Mouse (Mus musculus) spleen, adult 12 weeks (tissue): ENCODE measurements around the gene Cblb.

Experiments used
- DNase-seq: peaks from one replicate; pipeline ENCODE4 v3.0.0; 2022; ENCODE audit warnings: low spot score

Cblb gene

DNA sequence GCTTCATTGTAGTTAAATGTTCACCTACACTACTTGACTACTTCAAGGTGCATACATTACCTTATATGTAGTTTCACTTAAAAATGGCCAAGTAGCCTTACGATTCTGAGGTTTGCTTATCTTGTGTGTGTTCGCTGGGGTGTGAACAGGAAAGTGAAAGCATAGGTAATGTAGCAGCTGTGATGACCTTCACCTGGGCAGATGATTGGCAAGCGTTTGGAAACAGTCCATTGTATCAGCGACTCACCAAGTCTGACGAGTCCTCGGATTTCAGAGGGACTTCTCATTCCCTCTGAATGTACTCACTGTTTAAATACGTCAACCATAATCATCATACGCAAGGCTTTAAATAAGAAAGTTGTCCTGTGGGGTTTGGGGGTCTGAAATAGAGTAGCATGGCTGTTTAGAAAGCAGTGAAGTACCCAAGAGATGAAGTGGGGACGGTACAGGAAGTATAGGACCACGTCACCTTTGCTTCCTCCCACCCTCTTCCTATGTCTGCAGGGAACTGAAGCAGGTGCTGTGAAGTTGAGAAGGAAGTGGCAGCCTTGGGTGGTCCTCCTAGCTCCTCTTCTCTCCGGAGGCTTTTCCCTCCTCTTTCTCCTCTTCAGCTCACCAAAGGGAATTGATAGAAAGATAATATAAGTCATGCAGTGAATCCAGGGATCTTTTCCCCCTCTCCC, 101.9 kb downstream of the Cblb start:
- no peak for DNase-seq

- DNase-seq, result no peak
Observed at GRCm38 (mm10) chr16:52134631-52135227, 103.7 kb downstream of the Cblb start.

GRCm38 (mm10) chr16:52135689-52136390, 104.8 kb downstream of the Cblb start:
- no peak for DNase-seq

DNA sequence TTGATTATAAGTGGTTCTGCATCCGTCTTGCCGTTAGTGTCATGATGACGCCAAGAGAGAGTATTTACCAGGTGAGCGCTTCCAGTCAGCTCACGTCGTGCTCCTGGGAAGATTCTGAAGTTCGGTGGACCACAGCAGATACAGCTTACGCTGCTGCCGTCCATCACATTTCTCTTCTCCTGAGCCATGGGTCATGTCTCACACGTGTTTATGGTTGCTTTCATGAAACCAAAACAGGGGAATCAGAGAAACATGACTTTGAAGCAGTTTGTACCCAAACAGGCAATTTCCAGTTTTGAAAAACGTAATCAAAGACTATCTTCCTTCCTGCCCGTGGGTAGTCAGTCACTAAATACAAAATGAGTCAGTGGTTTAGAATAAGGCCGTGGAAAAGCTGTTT, 112.1 kb downstream of the Cblb start:
- DNase-seq, result no peak

GRCm38 (mm10) chr16:52143818-52144217, 112.8 kb downstream of the Cblb start:
- no peak for DNase-seq

- DNase-seq, result no peak
Observed at GRCm38 (mm10) chr16:52144792-52145191, 113.8 kb downstream of the Cblb start.

- DNase-seq, result no peak
Observed at GRCm38 (mm10) chr16:52145552-52145951, 114.5 kb downstream of the Cblb start.

DNA sequence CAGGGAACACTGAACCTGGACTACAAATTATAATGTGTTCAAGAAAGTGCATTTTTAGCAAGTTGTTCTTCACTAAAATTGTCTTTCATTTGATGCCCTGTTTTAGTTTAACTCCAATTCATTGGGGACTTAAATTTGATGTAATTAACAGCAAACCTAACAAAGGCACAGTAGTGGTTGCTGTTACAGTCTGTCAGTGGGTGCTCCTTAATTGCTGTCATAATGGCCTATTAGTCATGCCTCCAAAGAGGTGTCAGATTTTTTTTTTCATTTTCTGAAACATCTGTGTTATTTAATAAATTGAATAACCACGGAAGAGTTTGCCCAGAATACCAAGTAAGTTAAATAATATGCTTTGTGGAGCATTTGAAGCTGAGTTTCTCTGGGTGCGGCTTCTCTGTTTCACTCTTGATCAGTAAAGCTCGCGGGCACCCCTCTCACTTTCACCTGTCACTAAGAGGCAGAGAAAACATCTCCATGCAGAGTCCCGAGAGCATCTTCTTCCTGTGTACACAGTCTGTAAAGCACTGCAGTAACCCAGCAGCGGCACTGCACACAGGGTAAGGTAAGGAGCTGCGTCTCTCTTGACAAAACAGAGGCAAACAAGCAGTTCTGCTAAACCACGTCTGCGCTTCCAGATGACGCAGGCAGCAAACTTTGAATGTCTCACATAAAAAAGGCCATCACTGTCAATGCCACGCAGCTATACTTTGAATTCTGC, 116.1 kb downstream of the Cblb start:
- peak; percentile 34 for DNase-seq

DNA sequence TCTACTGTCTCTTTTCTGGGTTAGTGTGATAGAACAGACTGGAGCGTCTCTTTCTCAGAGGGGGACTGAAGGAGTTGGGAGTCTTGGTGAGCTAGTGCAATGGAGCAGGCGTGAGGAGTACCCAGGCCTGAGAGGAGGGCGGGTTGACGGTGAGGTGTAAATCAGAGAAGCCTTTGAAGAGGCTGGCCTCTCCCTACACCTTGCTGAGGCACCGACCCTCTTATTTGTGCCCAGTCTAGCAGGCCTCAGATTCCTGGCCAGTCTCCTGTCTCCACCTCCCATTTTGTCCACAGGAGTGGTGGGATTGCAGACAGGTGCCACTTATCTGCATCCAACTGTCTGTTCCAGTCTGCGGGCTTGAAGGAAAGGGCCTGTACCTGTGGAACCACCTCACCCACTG, 117.0 kb downstream of the Cblb start:
- DNase-seq, result no peak

GRCm38 (mm10) chr16:52149135-52149769, 118.2 kb downstream of the Cblb start:
- no peak for DNase-seq

GRCm38 (mm10) chr16:52155030-52155696, 124.1 kb downstream of the Cblb start:
- no peak for DNase-seq

DNA sequence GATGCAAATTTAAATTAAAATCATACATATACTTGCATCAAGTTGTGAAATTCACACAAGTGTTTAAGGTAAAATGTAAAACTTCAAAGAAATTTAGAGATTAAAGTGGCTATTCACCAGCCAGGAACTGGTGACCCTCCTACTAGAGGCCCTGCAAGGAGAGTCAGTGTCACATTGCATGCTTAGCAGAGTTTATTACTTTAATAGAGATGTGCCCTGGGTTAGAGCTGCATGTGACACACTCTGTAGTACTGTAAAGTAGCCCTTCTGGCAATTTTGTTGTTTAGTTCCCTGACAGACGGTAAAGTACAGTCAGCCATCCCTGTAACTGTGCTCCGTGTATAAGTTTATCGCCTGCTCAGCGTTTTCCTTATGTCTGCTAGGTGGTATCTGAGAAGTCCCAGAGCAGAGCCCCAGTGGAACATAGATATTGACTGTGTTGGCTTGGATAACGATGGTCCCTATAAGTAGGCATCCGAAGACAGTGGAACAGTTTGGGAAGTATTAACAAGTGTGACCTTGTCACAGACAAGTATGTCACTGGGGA, 129.0 kb downstream of the Cblb start:
- no peak for DNase-seq

- no peak for DNase-seq
Observed at GRCm38 (mm10) chr16:52164246-52164645, 133.2 kb downstream of the Cblb start.

- no peak for DNase-seq
Observed at GRCm38 (mm10) chr16:52173253-52173652, 142.2 kb downstream of the Cblb start.

GRCm38 (mm10) chr16:52179839-52180238, 148.8 kb downstream of the Cblb start:
- DNase-seq, result no peak

DNA sequence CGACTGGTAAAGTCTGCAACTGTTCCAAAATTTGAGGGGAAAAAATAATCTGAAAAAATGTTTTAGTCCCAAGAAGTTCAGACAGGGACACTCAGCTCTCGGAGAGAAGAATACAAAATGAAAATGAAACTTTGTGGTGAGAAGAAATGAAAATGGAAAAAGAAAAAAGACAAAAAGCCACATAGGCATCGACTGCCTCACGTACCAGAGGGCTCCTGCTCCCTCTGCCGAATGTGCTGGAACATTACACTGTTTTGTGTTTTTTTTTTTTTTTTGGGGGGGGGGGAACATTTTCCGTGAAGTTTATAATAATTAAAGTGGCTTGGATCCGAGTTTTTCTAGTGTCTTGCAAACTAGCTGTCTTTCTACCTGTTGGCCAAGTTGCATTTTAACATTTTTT, 151.0 kb downstream of the Cblb start:
- peak; percentile 2 for DNase-seq

GRCm38 (mm10) chr16:52184350-52184749, 153.3 kb downstream of the Cblb start:
- no peak for DNase-seq

DNA sequence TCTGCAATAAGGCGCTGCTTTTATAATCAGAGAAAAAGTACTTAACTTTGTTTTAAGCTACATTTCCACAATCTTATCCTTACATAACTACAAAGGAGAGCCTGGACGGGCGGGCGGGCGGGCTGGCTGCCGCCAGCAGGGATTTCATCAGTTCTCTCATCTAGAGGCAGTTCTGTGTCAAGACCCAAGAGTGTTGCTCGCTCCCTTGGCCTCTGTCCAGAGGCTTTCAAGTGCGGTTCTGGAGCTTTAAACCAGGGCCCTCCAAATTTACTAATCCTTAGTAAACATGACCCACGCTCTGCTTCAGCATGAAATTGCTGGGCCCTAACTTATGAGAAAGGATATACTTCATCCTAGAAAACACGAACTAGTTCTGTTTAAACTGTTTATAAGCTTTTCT, 155.7 kb downstream of the Cblb start:
- DNase-seq, result no peak

- DNase-seq, result no peak
Observed at GRCm38 (mm10) chr16:52189103-52189502, 158.1 kb downstream of the Cblb start.

DNA sequence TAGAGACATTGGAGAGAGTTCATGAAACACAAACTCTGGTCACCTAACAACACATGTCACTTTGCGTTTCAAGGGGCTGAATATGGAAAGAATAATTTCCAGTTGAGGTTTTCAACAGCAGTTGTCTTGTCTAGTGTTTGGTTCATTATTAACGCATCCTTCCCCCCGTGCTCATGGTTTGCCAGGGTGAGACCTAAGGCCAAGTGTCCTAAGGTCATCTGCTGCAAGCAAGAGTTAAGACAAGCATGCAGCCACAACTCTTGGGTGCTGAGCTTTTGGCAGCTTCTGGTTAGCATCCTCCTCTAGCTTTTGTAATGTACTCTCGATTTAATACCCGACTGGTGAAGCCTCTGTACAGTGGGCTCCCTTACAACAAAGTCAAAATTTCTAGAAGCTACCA, 159.7 kb downstream of the Cblb start:
- DNase-seq, result no peak

- no peak for DNase-seq
Observed at GRCm38 (mm10) chr16:52194040-52194439, 163.0 kb downstream of the Cblb start.
